Mouse (Mus musculus): ENCODE measurements at regions not wholly inside any gene's neighbourhood (a gene's known extent, or its start where the extent isn't known, plus 50 kb on each side); places are given as distances from the start of the nearest gene placed in this dataset.

- no peaks in the 10 kb centered on the region for H3K36me3 ChIP-seq (ENCODE audit: control insufficient read depth, insufficient read depth, low read length)
Measured at GRCm38 (mm10) chr6:33193823-33194222, 55.1 kb upstream of the Exoc4 start.

More at GRCm38 (mm10) chr6:33193823-33194222, 55.1 kb upstream of the Exoc4 start:
- DNase-seq (ENCODE audit: low spot score), result no peak
- no peak overlapping the region for H3K27ac ChIP-seq (ENCODE audit: low read depth, low read length)
- no peak overlapping the region for H3K9ac ChIP-seq (ENCODE audit: low read length)
- H3K9me3 ChIP-seq (ENCODE audit: control insufficient read depth, low read length), result no peaks in the 10 kb centered on the region
- H3K4me2 ChIP-seq (ENCODE audit: low read depth), result no peak overlapping the region
- 80% methylated on average over 3 of the region's 3 CpGs for WGBS
- no peak overlapping the region for H3K4me3 ChIP-seq (ENCODE audit: low read depth, low read length)
- H3K4me1 ChIP-seq (ENCODE audit: control insufficient read depth, insufficient read depth, low read length), result no peaks in the 10 kb centered on the region
- no peak for ATAC-seq (ENCODE audit: insufficient read depth, low FRiP score, low TSS enrichment)
- no peaks in the 10 kb centered on the region for H3K27me3 ChIP-seq (ENCODE audit: control insufficient read depth, insufficient read depth, low read length)

All from neural tube, embryonic 11.5 days (tissue).